Mouse (Mus musculus): ENCODE measurements around the gene Arhgef19. TPM values are rescaled to one million over a fixed set of nuclear protein-coding genes. Genes with fewer than 3 reads are reported as not detected.

Arhgef19 gene
- polyA plus RNA-seq, 1 experiment from 2014 or later, result 3.2 TPM

GRCm38 (mm10) chr4:141302428-141303401 is 63.4 kb downstream of the Arhgef19 start:
- Histone ChIP-seq H3K27ac (peak overlapping the region; percentile 70), H3K4me1 (replicated peaks) (peaks cover 44% of the 10 kb centered on the region), H3K36me3 (no peaks in the 10 kb centered on the region), H3K4me3 (peak overlapping the region; percentile 83), H3K9ac (peak overlapping the region; percentile 74), H3K9me3 (replicated peaks) (no peaks in the 10 kb centered on the region), H3K27me3 (0 out of 2 replicates have a peak, but pooled peaks cover 2% of the 10 kb centered on the region), H3K4me2 (peak overlapping the region; percentile 95)
- WGBS, result 28% methylated on average over 27 of the region's 27 CpGs
- no peak for ATAC-seq (replicated peaks; ENCODE audit: insufficient number of reproducible peaks, insufficient read depth, low FRiP score, low read depth)

GRCm38 (mm10) chr4:141303402-141304222 is 64.3 kb downstream of the Arhgef19 start:
- no peaks in the 10 kb centered on the region for H3K36me3 ChIP-seq
- no peak overlapping the region for H3K27ac ChIP-seq
- peak overlapping the region; percentile 83 for H3K4me3 ChIP-seq
- no peak for ATAC-seq (replicated peaks; ENCODE audit: insufficient number of reproducible peaks, insufficient read depth, low FRiP score, low read depth)
- peak overlapping the region; percentile 95 for H3K4me2 ChIP-seq
- H3K27me3 ChIP-seq, result no peaks in the 10 kb centered on the region
- 0 out of 2 replicates have a peak overlapping the region, but pooled peaks have one; percentile 21 for H3K9ac ChIP-seq
- peaks cover 44% of the 10 kb centered on the region for H3K4me1 ChIP-seq (replicated peaks)
- no peaks in the 10 kb centered on the region for H3K9me3 ChIP-seq (replicated peaks)
- 53% methylated on average over 7 of the region's 7 CpGs for WGBS

- H3K9me3 ChIP-seq (replicated peaks), result no peaks in the 10 kb centered on the region
- H3K4me1 ChIP-seq (replicated peaks), result peaks cover 50% of the 10 kb centered on the region
- H3K9ac ChIP-seq, result no peak overlapping the region
- H3K4me2 ChIP-seq, result peak overlapping the region; percentile 95
- 54% methylated on average over 4 of the region's 4 CpGs for WGBS
- H3K27ac ChIP-seq, result no peak overlapping the region
- no peak overlapping the region for H3K4me3 ChIP-seq
- 0 out of 2 replicates have a peak, but pooled peaks cover 6% of the 10 kb centered on the region for H3K36me3 ChIP-seq
- H3K27me3 ChIP-seq, result no peaks in the 10 kb centered on the region
- ATAC-seq (replicated peaks; ENCODE audit: insufficient number of reproducible peaks, insufficient read depth, low FRiP score, low read depth), result no peak
These were observed 64.9 kb downstream of the Arhgef19 start for GRCm38 (mm10) chr4:141304223-141304611.

GRCm38 (mm10) chr4:141306057-141306456 is 66.8 kb downstream of the Arhgef19 start:
- Histone ChIP-seq H3K27ac (no peak overlapping the region), H3K4me1 (replicated peaks) (peaks cover 61% of the 10 kb centered on the region), H3K4me3 (no peak overlapping the region), H3K27me3 (no peaks in the 10 kb centered on the region), H3K9ac (no peak overlapping the region), H3K9me3 (replicated peaks) (no peaks in the 10 kb centered on the region), H3K36me3 (0 out of 2 replicates have a peak, but pooled peaks cover 6% of the 10 kb centered on the region), H3K4me2 (no peak overlapping the region)
- ATAC-seq (replicated peaks; ENCODE audit: insufficient number of reproducible peaks, insufficient read depth, low FRiP score, low read depth), result no peak
- WGBS, result 45% methylated on average over 7 of the region's 8 CpGs

Other genes with a start within 250 kb of the Arhgef19 start
- gene Mfap2, start 229.1 kb upstream of the Arhgef19 start, polyA plus RNA-seq (2015; fragmentation: Nextera tagmentation; extraction: Ambion mirVana), result 237 and 341 TPM in 2 replicates
- gene Crocc, start 178.9 kb upstream of the Arhgef19 start, polyA plus RNA-seq (2015; fragmentation: Nextera tagmentation; extraction: Ambion mirVana), result 3.4 and 4.7 TPM in 2 replicates
- gene Necap2, start 161.1 kb upstream of the Arhgef19 start, polyA plus RNA-seq (2015; fragmentation: Nextera tagmentation; extraction: Ambion mirVana), result 38.6 and 52.4 TPM in 2 replicates
- 0.26 TPM in 1 of 2 replicates, not detected in the other for gene Spata21, start 151.2 kb upstream of the Arhgef19 start, polyA plus RNA-seq (2015; fragmentation: Nextera tagmentation; extraction: Ambion mirVana)
- 30.1 and 32.8 TPM in 2 replicates for gene Szrd1, start 99.7 kb upstream of the Arhgef19 start, polyA plus RNA-seq (2015; fragmentation: Nextera tagmentation; extraction: Ambion mirVana)
- gene Fbxo42, start 91.6 kb upstream of the Arhgef19 start, polyA plus RNA-seq (2015; fragmentation: Nextera tagmentation; extraction: Ambion mirVana), result 10.3 and 15.3 TPM in 2 replicates
- gene Rsg1, start 25.5 kb upstream of the Arhgef19 start, polyA plus RNA-seq (2015; fragmentation: Nextera tagmentation; extraction: Ambion mirVana), result 1.9 and 3.2 TPM in 2 replicates
- gene Epha2, start 61.7 kb downstream of the Arhgef19 start, polyA plus RNA-seq (2015; fragmentation: Nextera tagmentation; extraction: Ambion mirVana), result 2.7 and 4.2 TPM in 2 replicates
- 0.53 and 0.70 TPM in 2 replicates for gene Fam131c, start 128.7 kb downstream of the Arhgef19 start, polyA plus RNA-seq (2015; fragmentation: Nextera tagmentation; extraction: Ambion mirVana)
- gene Clcnka, start 159.2 kb downstream of the Arhgef19 start, polyA plus RNA-seq (2015; fragmentation: Nextera tagmentation; extraction: Ambion mirVana), result 0.05 and 0.06 TPM in 2 replicates
- gene Clcnkb, start 176.5 kb downstream of the Arhgef19 start, polyA plus RNA-seq (2015; fragmentation: Nextera tagmentation; extraction: Ambion mirVana), result 0.39 and 0.60 TPM in 2 replicates
- 220 and 234 TPM in 2 replicates for gene Hspb7, start 181.3 kb downstream of the Arhgef19 start, polyA plus RNA-seq (2015; fragmentation: Nextera tagmentation; extraction: Ambion mirVana)
- gene Srarp, start 196.6 kb downstream of the Arhgef19 start, polyA plus RNA-seq (2015; fragmentation: Nextera tagmentation; extraction: Ambion mirVana), result not detected in 2 replicates
- gene Zbtb17, start 205.2 kb downstream of the Arhgef19 start, polyA plus RNA-seq (2015; fragmentation: Nextera tagmentation; extraction: Ambion mirVana), result 17.9 and 22.5 TPM in 2 replicates

Measured in heart, embryonic 15.5 days (tissue).